Mouse (Mus musculus): Measurements from ENCODE around the gene Zfp646.

DNA sequence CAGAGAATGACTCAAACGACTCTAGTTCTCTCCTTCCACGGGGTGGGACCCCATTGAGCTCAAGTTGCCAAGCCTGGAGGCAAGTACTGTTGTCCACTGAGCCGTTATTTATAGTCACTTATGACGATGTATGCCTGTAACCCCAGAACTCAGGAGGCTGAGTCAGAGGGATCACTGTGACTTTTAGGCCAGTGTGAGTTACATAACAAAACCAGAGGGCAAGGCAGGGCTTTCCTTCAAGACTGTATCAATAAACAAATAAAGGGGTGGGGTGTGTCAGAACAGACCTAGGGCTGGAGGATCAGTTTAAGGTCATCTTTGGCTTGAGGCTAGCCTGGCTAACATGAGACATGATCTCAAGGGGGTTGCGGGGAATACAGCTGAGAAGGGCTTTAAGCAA lies 25.1 kb upstream of the Zfp646 start:
- TF ChIP-seq EP300 (IDR thresholded peaks at IDR 0.05): no peak
- no peak for TF ChIP-seq CTCF (IDR thresholded peaks at IDR 0.05)
